Mouse (Mus musculus) neural tube, embryonic 11.5 days (tissue): ENCODE measurements around the gene Ppp2r5c. TPM values are rescaled to one million over a fixed set of nuclear protein-coding genes. Genes with fewer than 3 reads are reported as not detected.

Source experiments
- ATAC-seq: fragments of 200-750 bp; cut with Nextera tagmentation; 2 replicates; pipeline ENCODE4 v1.8.0; 2017; ENCODE audit warnings: moderate number of reproducible peaks, mild to moderate bottlenecking, moderate TSS enrichment, moderate library complexity; ENCODE audit not compliant: insufficient read depth, low FRiP score, low TSS enrichment
- DNase-seq: peaks from one replicate; pipeline ENCODE4 v3.0.0-alpha.2; 2015; ENCODE audit warnings: low spot score
- H3K27ac ChIP-seq: fragments of 300-500 bp; sonication (generic); 2 replicates; pipeline ENCODE4 v1.5.1; 2014; ENCODE audit warnings: low read depth, mild to moderate bottlenecking, low read length
- H3K27me3 ChIP-seq: fragments of 300-500 bp; sonication (generic); 2 replicates; pipeline ENCODE4 v1.6.1; 2014; ENCODE audit warnings: mild to moderate bottlenecking, low read length, mixed read lengths; ENCODE audit not compliant: control insufficient read depth, insufficient read depth
- H3K36me3 ChIP-seq: fragments of 300-500 bp; sonication (generic); 2 replicates; pipeline ENCODE4 v1.6.1; 2014; ENCODE audit warnings: mild to moderate bottlenecking, low read length, moderate library complexity, mixed read lengths; ENCODE audit not compliant: control insufficient read depth, insufficient read depth
- H3K4me1 ChIP-seq: fragments of 300-500 bp; sonication (generic); 2 replicates; pipeline ENCODE4 v1.6.1; 2014; ENCODE audit warnings: low read length, mixed read lengths; ENCODE audit not compliant: control insufficient read depth, insufficient read depth
- H3K4me2 ChIP-seq: fragments of 300-500 bp; sonication (generic); 2 replicates; pipeline ENCODE4 v1.6.1; 2014; ENCODE audit warnings: low read depth, mild to moderate bottlenecking, moderate library complexity
- H3K4me3 ChIP-seq: fragments of 300-500 bp; sonication (generic); 2 replicates; pipeline ENCODE4 v1.5.1; 2014; ENCODE audit warnings: low read depth, low read length
- H3K9ac ChIP-seq: fragments of 300-500 bp; sonication (generic); 2 replicates; pipeline ENCODE4 v1.6.1; 2014; ENCODE audit warnings: mild to moderate bottlenecking, low read length
- H3K9me3 ChIP-seq: fragments of 300-500 bp; sonication (generic); 2 replicates; pipeline ENCODE4 v1.6.1; 2016; ENCODE audit warnings: low read length; ENCODE audit not compliant: control insufficient read depth
- WGBS: fragments of 180-500 bp; shearing (Covaris S2); extraction: QIAGEN DNeasy Blood & Tissue Kit; methylation state at CpG from one replicate; pipeline ENCODE4 v1.1.7; 2014; 5-methylcytosine and 5-hydroxymethylcytosine counted together
- polyA plus RNA-seq: library from polyadenylated mRNA; unstranded; fragments of >200 nt; fragmentation: Nextera tagmentation; extraction: Ambion mirVana; gene quantifications from 2 replicates; pipeline ENCODE4 v1.2.1, GENCODE M21; 2014

Ppp2r5c gene
- polyA plus RNA-seq, 1 experiment from 2014 or later = 170 TPM

DNA sequence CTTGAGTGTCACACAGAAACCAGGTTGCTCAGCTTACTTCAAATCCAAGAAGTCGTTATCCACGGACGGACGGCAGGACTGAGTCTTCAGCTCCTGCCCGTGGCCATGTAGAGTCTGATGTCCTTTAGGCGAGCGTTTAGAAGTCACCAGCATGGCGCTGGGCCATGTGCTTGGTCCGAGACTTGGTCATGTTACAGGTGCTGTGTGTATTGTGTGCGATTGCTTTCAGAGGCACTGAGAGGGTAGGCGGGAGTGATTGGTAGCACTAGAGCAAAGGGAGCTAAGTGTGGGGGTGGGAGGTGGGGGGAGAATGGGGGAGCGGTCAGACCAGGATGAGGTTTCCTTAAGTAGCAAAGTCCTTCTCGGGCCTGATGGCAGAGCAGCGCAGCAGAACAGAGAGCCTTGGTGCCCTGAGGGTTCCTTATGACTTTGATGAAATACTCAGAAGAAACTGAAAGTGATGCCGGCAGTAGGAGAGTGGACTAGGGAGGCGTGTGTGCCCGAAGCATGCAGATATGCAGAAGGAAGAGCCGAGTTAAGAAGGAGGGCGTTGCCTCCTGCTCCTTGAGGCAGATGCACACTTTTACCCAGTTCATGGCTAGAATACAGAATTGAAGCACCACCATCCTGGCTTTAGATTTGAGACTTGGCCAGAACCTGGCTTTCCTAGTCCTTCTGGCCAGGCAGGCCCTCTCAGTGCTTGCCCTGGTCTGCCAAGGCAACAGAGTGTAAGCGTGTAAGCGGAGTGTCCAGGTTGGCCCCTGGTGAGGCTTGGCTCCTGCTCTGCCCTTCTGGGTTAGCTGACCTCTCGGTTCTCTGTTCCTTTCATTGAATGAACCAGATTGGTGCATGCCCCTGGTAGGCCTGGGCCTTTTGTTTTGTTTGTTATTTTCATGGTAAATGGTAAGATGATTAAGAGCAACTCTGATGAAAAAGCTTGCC is 51.6 kb downstream of the Ppp2r5c start:
- WGBS = 83% methylated on average over 22 of the region's 22 CpGs
- no peak for DNase-seq
- H3K36me3 ChIP-seq = no peaks in the 10 kb centered on the region
- H3K4me3 ChIP-seq = no peak overlapping the region
- H3K9ac ChIP-seq = no peak overlapping the region
- H3K9me3 ChIP-seq = no peaks in the 10 kb centered on the region
- H3K27me3 ChIP-seq = no peaks in the 10 kb centered on the region
- H3K4me2 ChIP-seq = no peak overlapping the region
- no peak for ATAC-seq
- no peak overlapping the region for H3K27ac ChIP-seq
- no peaks in the 10 kb centered on the region for H3K4me1 ChIP-seq

DNA sequence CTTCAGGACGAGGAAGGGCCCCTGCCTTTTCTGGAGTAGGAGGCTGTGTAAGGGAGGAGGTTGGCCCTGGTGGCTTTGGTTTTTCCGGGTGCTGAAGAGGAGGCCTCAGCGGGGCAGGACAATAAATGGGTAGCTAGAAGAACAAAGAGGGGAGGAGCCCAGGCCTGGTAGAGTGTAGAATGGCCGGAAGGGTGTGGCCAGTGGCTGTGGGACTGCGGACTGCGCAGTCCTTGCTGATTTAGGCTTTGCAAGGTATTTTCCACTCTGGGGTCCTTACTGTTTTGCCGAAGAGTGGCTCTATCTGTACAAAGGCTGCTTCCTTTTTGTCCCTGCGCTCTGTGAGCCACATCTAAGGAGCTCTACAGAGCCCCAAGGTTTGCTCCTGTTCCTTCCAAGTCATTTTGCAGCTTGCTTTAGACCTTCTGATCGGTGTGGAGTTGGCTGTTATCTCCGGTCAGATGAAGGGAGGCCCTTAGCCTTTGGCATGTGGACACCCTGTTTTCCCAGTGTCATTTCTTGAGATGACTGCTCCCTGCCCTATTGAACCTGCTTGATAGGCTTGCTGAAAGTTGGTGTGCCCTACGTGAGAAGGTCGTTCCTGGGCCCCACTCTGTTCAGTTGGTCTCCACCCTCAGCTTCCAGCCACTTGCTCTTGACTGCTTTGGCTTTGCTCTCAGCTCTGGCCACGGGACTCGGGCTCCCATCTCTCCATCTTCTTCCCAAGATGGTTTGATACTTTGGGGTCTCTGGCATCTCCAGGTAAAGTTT is 52.5 kb downstream of the Ppp2r5c start:
- ATAC-seq = no peak
- Histone ChIP-seq H3K4me3 (no peak overlapping the region), H3K9ac (no peak overlapping the region), H3K9me3 (no peaks in the 10 kb centered on the region), H3K4me1 (peaks cover 3% of the 10 kb centered on the region; the same call in 1 of the 2 replicates), H3K4me2 (no peak overlapping the region), H3K27ac (no peak overlapping the region), H3K27me3 (no peaks in the 10 kb centered on the region), H3K36me3 (no peaks in the 10 kb centered on the region)
- DNase-seq = no peak
- 59% methylated on average over 14 of the region's 14 CpGs for WGBS

DNA sequence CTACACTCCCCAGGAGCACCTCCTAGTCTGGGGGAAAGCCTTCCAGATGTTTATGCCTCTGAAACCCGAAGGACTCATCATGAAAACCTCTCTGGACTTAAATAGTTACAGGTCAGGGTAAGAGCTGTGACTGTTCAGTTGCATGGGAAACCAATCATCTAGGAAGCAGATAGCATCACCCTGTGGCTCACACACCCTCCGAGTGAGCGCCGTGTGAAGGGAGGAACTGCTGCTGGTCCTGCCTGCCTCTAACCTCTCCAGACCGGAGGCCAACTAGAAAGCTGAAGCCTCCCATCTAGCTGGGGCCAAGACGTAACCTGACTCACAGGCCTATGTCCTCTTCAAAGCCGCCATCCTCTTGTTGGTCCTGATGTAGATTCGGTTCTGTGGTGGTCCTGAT is 53.2 kb downstream of the Ppp2r5c start:
- no peaks in the 10 kb centered on the region for H3K9me3 ChIP-seq
- DNase-seq (no peak), ATAC-seq (no peak)
- peaks cover 3% of the 10 kb centered on the region; the same call in 1 of the 2 replicates for H3K4me1 ChIP-seq
- H3K36me3 ChIP-seq = no peaks in the 10 kb centered on the region
- no peak overlapping the region for H3K4me3 ChIP-seq
- 92% methylated on average over 8 of the region's 8 CpGs for WGBS
- H3K9ac ChIP-seq = no peak overlapping the region
- no peak overlapping the region for H3K27ac ChIP-seq
- no peaks in the 10 kb centered on the region for H3K27me3 ChIP-seq
- no peak overlapping the region for H3K4me2 ChIP-seq

DNA sequence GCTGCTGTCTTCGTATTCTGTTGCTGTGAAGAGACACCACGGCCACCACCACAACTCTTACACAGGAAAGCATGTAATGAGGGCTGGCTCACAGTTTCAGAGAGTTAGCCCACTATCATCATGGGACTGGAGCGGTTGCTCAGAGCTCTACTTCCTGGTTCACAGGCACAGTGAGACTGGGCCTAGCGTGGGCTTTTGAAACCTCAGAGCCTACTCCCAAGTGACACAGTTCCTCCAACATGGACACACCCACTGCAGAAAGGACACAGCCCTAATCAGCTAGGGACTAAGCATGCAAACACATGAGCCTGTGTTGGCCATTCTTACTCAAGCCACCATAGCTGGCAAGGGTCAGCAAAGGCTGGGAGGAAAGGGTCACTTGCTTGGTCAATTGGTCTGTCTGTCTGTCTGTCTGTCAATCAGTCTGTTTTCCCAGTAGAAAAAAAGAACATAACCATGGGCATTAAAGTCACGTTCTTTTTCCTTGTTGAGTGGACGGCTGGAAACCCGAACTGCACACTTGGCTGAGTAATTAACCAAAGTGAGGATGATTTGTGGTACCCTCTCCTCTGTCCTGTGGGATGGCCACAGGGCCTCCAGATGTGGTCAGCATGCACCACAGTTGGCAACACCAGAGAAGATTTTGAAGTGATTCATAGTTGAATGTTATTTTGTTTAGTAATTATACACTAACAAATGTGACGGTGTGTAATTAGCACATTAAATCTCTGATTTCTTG is 56.7 kb downstream of the Ppp2r5c start:
- 76% methylated on average over 8 of the region's 8 CpGs for WGBS
- H3K9ac ChIP-seq = no peak overlapping the region
- no peaks in the 10 kb centered on the region for H3K27me3 ChIP-seq
- H3K36me3 ChIP-seq = no peaks in the 10 kb centered on the region
- H3K4me2 ChIP-seq = no peak overlapping the region
- no peaks in the 10 kb centered on the region for H3K9me3 ChIP-seq
- H3K4me1 ChIP-seq = peaks cover 7% of the 10 kb centered on the region
- H3K4me3 ChIP-seq = no peak overlapping the region
- H3K27ac ChIP-seq = no peak overlapping the region
- DNase-seq (no peak), ATAC-seq (no peak)

DNA sequence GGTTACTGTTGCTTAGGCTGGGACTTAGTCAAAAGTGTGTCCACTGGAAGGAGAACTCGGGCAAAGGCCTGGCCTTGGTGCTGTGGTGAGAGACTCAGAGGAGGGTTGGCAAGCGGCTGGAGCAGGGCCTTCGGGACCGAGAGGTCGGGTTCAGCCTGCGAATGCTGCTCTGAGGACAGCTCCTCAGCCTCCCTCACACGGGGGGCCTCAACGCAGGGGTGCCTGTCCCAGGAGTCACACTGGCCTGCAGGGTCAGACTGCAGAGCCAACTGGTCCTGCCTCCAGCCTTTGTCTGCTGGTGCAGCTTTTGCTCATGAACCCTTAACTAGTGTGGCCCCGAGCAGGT is 57.2 kb downstream of the Ppp2r5c start:
- Histone ChIP-seq H3K4me3 (no peak overlapping the region), H3K4me1 (peaks cover 7% of the 10 kb centered on the region), H3K4me2 (no peak overlapping the region), H3K9me3 (no peaks in the 10 kb centered on the region), H3K9ac (no peak overlapping the region), H3K27me3 (no peaks in the 10 kb centered on the region), H3K36me3 (no peaks in the 10 kb centered on the region), H3K27ac (no peak overlapping the region)
- ATAC-seq (no peak), DNase-seq (no peak)
- WGBS = 79% methylated on average over 9 of the region's 9 CpGs

DNA sequence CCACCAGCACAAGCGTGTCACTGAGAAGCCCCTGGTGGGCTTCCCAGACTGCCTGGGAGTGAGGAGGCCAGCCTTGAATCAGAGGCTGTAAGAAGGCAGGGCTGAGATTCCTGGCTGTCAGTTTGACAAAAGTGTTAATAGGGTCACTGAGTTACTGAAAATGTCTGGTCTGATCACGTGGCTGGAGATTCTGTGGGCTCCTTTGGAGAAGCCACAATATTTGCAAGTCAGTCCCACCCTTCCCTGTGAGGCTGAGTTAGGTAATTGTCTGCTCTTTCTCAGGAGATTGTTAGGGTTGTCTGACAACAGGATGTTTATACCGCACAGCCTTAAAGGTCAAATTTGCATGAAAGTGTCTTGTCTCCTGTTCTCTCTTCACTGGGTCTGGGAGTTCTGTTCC is 57.9 kb downstream of the Ppp2r5c start:
- Histone ChIP-seq H3K27me3 (no peaks in the 10 kb centered on the region), H3K27ac (no peak overlapping the region), H3K4me1 (peaks cover 7% of the 10 kb centered on the region), H3K9ac (no peak overlapping the region), H3K9me3 (no peaks in the 10 kb centered on the region), H3K4me2 (no peak overlapping the region), H3K36me3 (no peaks in the 10 kb centered on the region), H3K4me3 (no peak overlapping the region)
- 43% methylated on average over 3 of the region's 3 CpGs for WGBS
- ATAC-seq = no peak
- no peak for DNase-seq

DNA sequence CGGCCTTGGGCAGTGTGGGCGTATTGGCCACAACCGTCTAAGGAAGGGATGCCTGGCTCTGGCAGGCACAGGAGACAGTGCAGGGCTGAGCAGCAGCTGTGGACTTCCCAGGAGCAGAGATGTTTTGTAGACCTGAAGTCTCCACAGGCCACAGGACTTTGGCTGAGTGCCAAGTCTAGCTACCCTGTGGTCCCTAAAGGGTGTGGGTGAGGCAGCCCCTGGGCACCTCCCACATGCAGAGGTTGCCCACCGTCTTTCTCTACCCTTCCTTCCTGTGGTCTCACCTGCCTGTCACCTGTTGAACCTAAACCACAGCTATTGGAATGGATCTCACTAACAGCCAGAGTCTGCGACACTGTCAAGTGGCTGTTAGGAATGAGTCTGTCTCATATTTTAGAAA is 59.1 kb downstream of the Ppp2r5c start:
- peaks cover 7% of the 10 kb centered on the region for H3K4me1 ChIP-seq
- ATAC-seq (no peak), DNase-seq (no peak)
- H3K4me2 ChIP-seq = no peak overlapping the region
- H3K36me3 ChIP-seq = no peaks in the 10 kb centered on the region
- H3K9ac ChIP-seq = no peak overlapping the region
- no peaks in the 10 kb centered on the region for H3K9me3 ChIP-seq
- no peak overlapping the region for H3K27ac ChIP-seq
- H3K4me3 ChIP-seq = no peak overlapping the region
- WGBS = 88% methylated on average over 5 of the region's 5 CpGs
- no peaks in the 10 kb centered on the region for H3K27me3 ChIP-seq

DNA sequence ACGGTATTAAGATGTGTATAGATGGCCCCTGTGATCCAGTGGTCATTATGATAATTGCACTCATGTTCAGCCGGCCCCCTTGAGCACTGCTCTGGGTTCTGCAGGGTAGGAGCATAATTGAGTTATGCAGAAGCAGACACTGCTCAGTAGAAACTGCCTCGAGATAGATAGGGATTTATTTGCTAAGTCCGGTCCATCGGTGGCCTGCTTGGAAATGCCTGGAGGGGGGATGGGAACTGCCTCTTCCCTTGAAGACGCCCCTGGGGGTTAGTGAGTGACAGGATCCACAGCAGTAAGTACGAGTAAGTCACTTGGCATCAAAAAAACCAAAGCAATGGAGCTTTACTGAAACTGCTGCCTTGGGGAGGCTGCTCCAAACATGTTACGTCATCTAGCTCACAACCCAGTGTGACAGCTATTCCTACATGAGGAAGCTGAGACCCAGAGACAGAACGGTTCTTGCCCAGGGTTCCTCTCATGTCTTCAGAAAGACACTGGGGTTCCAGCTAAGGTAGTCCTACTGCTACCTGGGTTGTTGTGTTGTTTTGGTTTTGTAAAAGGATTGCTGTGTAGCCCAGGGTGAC is 60.9 kb downstream of the Ppp2r5c start:
- Histone ChIP-seq H3K4me3 (no peak overlapping the region), H3K27me3 (no peaks in the 10 kb centered on the region), H3K9me3 (no peaks in the 10 kb centered on the region), H3K9ac (no peak overlapping the region), H3K36me3 (no peaks in the 10 kb centered on the region), H3K4me2 (no peak overlapping the region), H3K27ac (no peak overlapping the region), H3K4me1 (peaks cover 11% of the 10 kb centered on the region)
- 69% methylated on average over 9 of the region's 9 CpGs for WGBS
- ATAC-seq = no peak
- no peak for DNase-seq
